Mouse (Mus musculus): Measurements from ENCODE around the gene Nudt15.

The Nudt15 gene

GRCm38 (mm10) chr14:73508630-73509395, 39.2 kb downstream of the Nudt15 start:
- no peak for DNase-seq (ENCODE audit: low spot score in 2 of 2)

- peak; percentile 43 to 48 for DNase-seq (ENCODE audit: low spot score in 2 of 2)
Measured at GRCm38 (mm10) chr14:73507702-73508376, 40.2 kb downstream of the Nudt15 start.

- DNase-seq (ENCODE audit: low spot score in 2 of 2), result no peak
Measured at GRCm38 (mm10) chr14:73507200-73507599, 40.8 kb downstream of the Nudt15 start.

- DNase-seq (ENCODE audit: low spot score in 2 of 2), result no peak
Measured at GRCm38 (mm10) chr14:73506283-73506682, 41.8 kb downstream of the Nudt15 start.

- DNase-seq (ENCODE audit: low spot score in 2 of 2), result peak in 1 of 2 experiments; percentile 19
Measured at GRCm38 (mm10) chr14:73503237-73503933, 44.7 kb downstream of the Nudt15 start.

- peak in 1 of 2 experiments; percentile 34 for DNase-seq (ENCODE audit: low spot score in 2 of 2)
Measured at GRCm38 (mm10) chr14:73502591-73503184, 45.4 kb downstream of the Nudt15 start.

GRCm38 (mm10) chr14:73501721-73502120, 46.3 kb downstream of the Nudt15 start:
- DNase-seq (ENCODE audit: low spot score in 2 of 2), result no peak

- DNase-seq (ENCODE audit: low spot score in 2 of 2), result no peak
Measured at GRCm38 (mm10) chr14:73501283-73501682, 46.8 kb downstream of the Nudt15 start.

GRCm38 (mm10) chr14:73495753-73496152, 52.3 kb downstream of the Nudt15 start:
- no peak for DNase-seq (ENCODE audit: low spot score in 2 of 2)

GRCm38 (mm10) chr14:73494122-73494521, 53.9 kb downstream of the Nudt15 start:
- no peak for DNase-seq (ENCODE audit: low spot score in 2 of 2)

GRCm38 (mm10) chr14:73493356-73493755, 54.7 kb downstream of the Nudt15 start:
- DNase-seq (ENCODE audit: low spot score in 2 of 2), result no peak

- no peak for DNase-seq (ENCODE audit: low spot score in 2 of 2)
Measured at GRCm38 (mm10) chr14:73486641-73487040, 61.4 kb downstream of the Nudt15 start.

GRCm38 (mm10) chr14:73484366-73485110, 63.5 kb downstream of the Nudt15 start:
- DNase-seq (ENCODE audit: low spot score in 2 of 2), result no peak

- no peak for DNase-seq (ENCODE audit: low spot score in 2 of 2)
Measured at GRCm38 (mm10) chr14:73483516-73484229, 64.4 kb downstream of the Nudt15 start.

- no peak for DNase-seq (ENCODE audit: low spot score in 2 of 2)
Measured at GRCm38 (mm10) chr14:73479771-73480170, 68.3 kb downstream of the Nudt15 start.

- no peak for DNase-seq (ENCODE audit: low spot score in 2 of 2)
Measured at GRCm38 (mm10) chr14:73478321-73478720, 69.7 kb downstream of the Nudt15 start.

- no peak for DNase-seq (ENCODE audit: low spot score in 2 of 2)
Measured at GRCm38 (mm10) chr14:73477077-73477476, 71.0 kb downstream of the Nudt15 start.

GRCm38 (mm10) chr14:73476361-73476934, 71.6 kb downstream of the Nudt15 start:
- DNase-seq (ENCODE audit: low spot score in 2 of 2), result no peak

GRCm38 (mm10) chr14:73475506-73475905, 72.5 kb downstream of the Nudt15 start:
- DNase-seq (ENCODE audit: low spot score in 2 of 2), result no peak

- peak in 1 of 2 experiments; percentile 16 for DNase-seq (ENCODE audit: low spot score in 2 of 2)
Measured at GRCm38 (mm10) chr14:73474636-73475093, 73.4 kb downstream of the Nudt15 start.

Measured in urinary bladder, postnatal 36 days (tissue).